Comparison of ENCODE assay signal across 10 mouse cellular contexts in the genomic region with DNA sequence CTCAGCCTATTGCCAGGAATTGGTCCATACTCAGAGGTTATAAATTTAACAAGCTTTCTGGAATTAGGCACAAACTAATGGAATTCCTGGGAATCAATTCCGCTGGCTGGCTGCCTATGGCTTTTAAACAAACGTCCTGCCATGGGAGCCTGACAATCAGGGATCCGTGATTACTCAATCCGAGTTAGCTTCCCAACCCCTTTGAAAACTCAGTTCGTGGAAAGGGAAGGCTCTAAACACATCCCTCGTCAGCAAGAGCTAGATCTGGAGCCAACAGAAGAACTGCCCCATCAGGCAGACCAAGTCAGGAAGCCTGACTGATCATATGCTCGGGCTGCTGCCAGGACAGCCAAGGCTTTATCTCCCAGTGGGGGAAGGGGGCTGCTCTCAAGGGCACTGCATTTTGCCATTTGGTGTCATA.
A peak's percentile ranks its signal among the peaks of the same experiment; 100 is the strongest.
DNase-seq lines count a peak whose midpoint lies in the region; ATAC-seq and TF ChIP-seq lines count a peak whose summit lies in the region.
"Had no signal": no experiment of that assay in that cellular context is flagged by ENCODE, and none has a peak within 500 bp of the region (broad histone marks: within the 10 kb centered on the region; RNA-seq: fewer than 3 reads in every experiment).

No protein-coding gene starts in this region.

- H3K9ac ChIP-seq in forebrain, embryonic 11.5 days (ENCODE audit: low read length): no peak overlapping the region
- H3K9ac ChIP-seq in forebrain, embryonic 15.5 days (replicated peaks): no peak overlapping the region
- no peak overlapping the region for H3K9ac ChIP-seq in liver, embryonic 11.5 days (ENCODE audit: low read depth, low read length)
- H3K9ac ChIP-seq in liver, postnatal 0 days (replicated peaks): peak overlapping the region; percentile 5; the same call in 1 of the 2 replicates
- no peak overlapping the region for H3K9ac ChIP-seq in neural tube, embryonic 15.5 days (replicated peaks)

- no peaks in the 10 kb centered on the region for H3K27me3 ChIP-seq in forebrain, embryonic 11.5 days (ENCODE audit: control insufficient read depth, insufficient read depth, low read length)
- H3K27me3 ChIP-seq in forebrain, embryonic 15.5 days: no peaks in the 10 kb centered on the region
- H3K27me3 ChIP-seq in liver, embryonic 11.5 days (replicated peaks; ENCODE audit: control insufficient read depth, insufficient read depth, low read length): no peaks in the 10 kb centered on the region
- no peaks in the 10 kb centered on the region for H3K27me3 ChIP-seq in liver, postnatal 0 days (ENCODE audit: insufficient read depth, low read length)
- no peaks in the 10 kb centered on the region for H3K27me3 ChIP-seq in neural tube, embryonic 15.5 days (replicated peaks)

- no peak for TF ChIP-seq CTCF in liver, postnatal 0 days (IDR thresholded peaks at IDR 0.05; ENCODE audit: low read depth)

- H3K36me3 ChIP-seq in forebrain, embryonic 11.5 days (ENCODE audit: control insufficient read depth, insufficient read depth, low read length): no peaks in the 10 kb centered on the region
- no peaks in the 10 kb centered on the region for H3K36me3 ChIP-seq in forebrain, embryonic 15.5 days
- H3K36me3 ChIP-seq in liver, embryonic 11.5 days (ENCODE audit: control insufficient read depth, insufficient read depth, low read length): peaks cover 6% of the 10 kb centered on the region; the same call in 1 of the 2 replicates
- H3K36me3 ChIP-seq in liver, postnatal 0 days (replicated peaks; ENCODE audit: insufficient read depth, low read length): 0 out of 2 replicates have a peak, but pooled peaks cover 3% of the 10 kb centered on the region
- H3K36me3 ChIP-seq in neural tube, embryonic 15.5 days: no peaks in the 10 kb centered on the region

- 0 out of 2 replicates have a peak, but pooled peaks cover 5% of the 10 kb centered on the region for H3K4me1 ChIP-seq in forebrain, embryonic 11.5 days (replicated peaks; ENCODE audit: control insufficient read depth, insufficient read depth, low read length)
- peaks cover 9% of the 10 kb centered on the region for H3K4me1 ChIP-seq in forebrain, embryonic 15.5 days
- peaks cover 27% of the 10 kb centered on the region for H3K4me1 ChIP-seq in liver, embryonic 11.5 days (replicated peaks; ENCODE audit: control insufficient read depth, insufficient read depth, low read length)
- peaks cover 33% of the 10 kb centered on the region for H3K4me1 ChIP-seq in liver, postnatal 0 days (ENCODE audit: insufficient read depth)
- peaks cover 11% of the 10 kb centered on the region; the same call in 1 of the 2 replicates for H3K4me1 ChIP-seq in neural tube, embryonic 15.5 days

- H3K4me3 ChIP-seq in forebrain, embryonic 11.5 days (ENCODE audit: low read depth, low read length): no peak overlapping the region
- H3K4me3 ChIP-seq in forebrain, embryonic 15.5 days: no peak overlapping the region
- H3K4me3 ChIP-seq in liver, embryonic 11.5 days (ENCODE audit: low read depth, low read length): no peak overlapping the region
- H3K4me3 ChIP-seq in liver, postnatal 0 days (ENCODE audit: low read depth, low read length): no peak overlapping the region
- H3K4me3 ChIP-seq in neural tube, embryonic 15.5 days (replicated peaks): no peak overlapping the region

- ATAC-seq in forebrain, embryonic 11.5 days (replicated peaks; ENCODE audit: low FRiP score): peak; percentile 33; the same call in 1 of the 2 replicates
- ATAC-seq in forebrain, embryonic 15.5 days (replicated peaks): no peak
- no peak for ATAC-seq in liver, embryonic 11.5 days (replicated peaks; ENCODE audit: low FRiP score)
- peak; percentile 54 for ATAC-seq in liver, postnatal 0 days
- no peak for ATAC-seq in neural tube, embryonic 15.5 days (ENCODE audit: low FRiP score)
- ATAC-seq: inflammation-experienced regulatory T-cells, adult 6 months had no signal

- H3K9me3 ChIP-seq in forebrain, embryonic 11.5 days (ENCODE audit: control insufficient read depth, low read length): no peaks in the 10 kb centered on the region
- H3K9me3 ChIP-seq in forebrain, embryonic 15.5 days: no peaks in the 10 kb centered on the region
- H3K9me3 ChIP-seq in liver, embryonic 11.5 days (ENCODE audit: control insufficient read depth, low read length): no peaks in the 10 kb centered on the region
- H3K9me3 ChIP-seq in liver, postnatal 0 days (ENCODE audit: low read length): no peaks in the 10 kb centered on the region
- no peaks in the 10 kb centered on the region for H3K9me3 ChIP-seq in neural tube, embryonic 15.5 days (replicated peaks)

- no peak; the same call in 1 of the 2 replicates for TF ChIP-seq EP300 in liver, postnatal 0 days (IDR thresholded peaks at IDR 0.05; ENCODE audit: low read depth)

- H3K27ac ChIP-seq in forebrain, embryonic 11.5 days (ENCODE audit: low read depth, low read length): no peak overlapping the region
- no peak overlapping the region for H3K27ac ChIP-seq in forebrain, embryonic 15.5 days (replicated peaks)
- no peak overlapping the region for H3K27ac ChIP-seq in liver, embryonic 11.5 days (ENCODE audit: low read depth, low read length)
- H3K27ac ChIP-seq in liver, postnatal 0 days (ENCODE audit: low read depth): peak overlapping the region; percentile 77
- no peak overlapping the region for H3K27ac ChIP-seq in neural tube, embryonic 15.5 days (replicated peaks)

- no peak for DNase-seq in forebrain, embryonic 11.5 days (ENCODE audit: low spot score)
- DNase-seq in liver: peak; percentile 14
- no peak for DNase-seq in liver, embryonic 11.5 days (ENCODE audit: low spot score)
- peak; percentile 44 for DNase-seq in embryo, embryonic 10.5 days (ENCODE audit: low spot score)
- DNase-seq in liver, postnatal 0 days: peak; percentile 60
- DNase-seq in cerebellum, adult 18-20 months: no peak
- DNase-seq: cerebellum, adult 2 months had no signal

- no peak overlapping the region for H3K4me2 ChIP-seq in forebrain, embryonic 11.5 days (ENCODE audit: low read depth, low read length, severe bottlenecking)
- H3K4me2 ChIP-seq in forebrain, embryonic 15.5 days (replicated peaks): no peak overlapping the region
- H3K4me2 ChIP-seq in liver, embryonic 11.5 days: no peak overlapping the region
- H3K4me2 ChIP-seq in liver, postnatal 0 days (ENCODE audit: low read depth, low read length): no peak overlapping the region
- no peak overlapping the region for H3K4me2 ChIP-seq in neural tube, embryonic 15.5 days

- WGBS in forebrain, embryonic 11.5 days: 15% methylated on average over 7 of the region's 7 CpGs
- 10% methylated on average over 7 of the region's 7 CpGs for WGBS in forebrain, embryonic 15.5 days
- 47% methylated on average over 7 of the region's 7 CpGs for WGBS in liver, embryonic 11.5 days
- 52% methylated on average over 7 of the region's 7 CpGs for whole genome bisulfite sequencing in liver, postnatal 0 days (ENCODE audit: insufficient replicate concordance)
- WGBS in neural tube, embryonic 15.5 days: 15% methylated on average over 7 of the region's 7 CpGs

Comparison
In these comparisons a context has a peak if more than half of its experiments do, and no peak if none do; other contexts are left out.
1. ATAC-seq: peak in forebrain, embryonic 11.5 days (single experiment) and liver, postnatal 0 days (single experiment); none in forebrain, embryonic 15.5 days (single experiment), liver, embryonic 11.5 days (single experiment) and neural tube, embryonic 15.5 days (single experiment).
2. DNase-seq: peak in liver (single experiment), embryo, embryonic 10.5 days (single experiment) and liver, postnatal 0 days (single experiment); none in forebrain, embryonic 11.5 days (single experiment), liver, embryonic 11.5 days (single experiment) and cerebellum, adult 18-20 months (0 of 2).